Mouse (Mus musculus) E14TG2a.4 (cell line): ENCODE results near the gene Gpr107.

Experiments used
- CTCF ChIP-seq: conservative IDR thresholded peaks from 2 replicates; pipeline ENCODE4 v1.5.1; 2014; ENCODE audit warnings: low read length
- NANOG ChIP-seq: IDR thresholded peaks from 2 replicates; pipeline ENCODE4 v1.6.1; 2014; ENCODE audit warnings: borderline replicate concordance, low read length, mixed read lengths

- TF ChIP-seq CTCF (no peak), NANOG (no peak)
These were observed 8.2 kb downstream of the Gpr107 start for GRCm38 (mm10) chr2:31160147-31160920.
